Mouse (Mus musculus) brain, embryonic 14.5 days (tissue): Measurements from ENCODE around the gene Rhoj.

Experiments
- CTCF ChIP-seq: fragments of 200-500 bp; IDR thresholded peaks from 2 replicates; pipeline ENCODE4 v1.5.1; 2012; ENCODE audit warnings: inconsistent platforms, mild to moderate bottlenecking, moderate library complexity, borderline replicate concordance; ENCODE audit not compliant: insufficient read depth, insufficient read length; ENCODE audit errors: extremely low read depth
- POLR2A ChIP-seq: fragments of 200-500 bp; IDR thresholded peaks from 2 replicates; pipeline ENCODE4 v1.6.1; 2012; ENCODE audit warnings: mild to moderate bottlenecking, inconsistent platforms, borderline replicate concordance; ENCODE audit not compliant: poor library complexity, insufficient read depth, insufficient read length, severe bottlenecking; ENCODE audit errors: extremely low read depth

DNA sequence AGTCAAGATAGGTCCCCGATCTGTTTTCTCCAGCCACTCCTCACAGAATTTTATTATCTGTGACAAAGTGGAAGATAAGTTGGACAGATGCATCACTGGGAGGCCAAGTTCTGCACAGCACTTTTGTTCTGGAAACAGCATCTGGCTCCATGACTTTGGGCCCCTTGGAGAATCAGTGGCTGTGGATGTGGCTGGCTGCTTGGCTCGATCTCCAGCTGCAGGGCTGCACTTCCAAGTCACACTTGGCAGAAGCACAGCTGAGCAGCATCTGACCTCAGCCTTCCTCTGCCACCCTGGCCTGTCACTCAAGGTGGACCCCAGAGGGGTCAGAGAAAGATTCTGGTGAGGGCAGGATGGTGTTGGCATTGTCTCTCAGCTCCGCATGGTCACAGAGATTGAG lies 22.0 kb upstream of the Rhoj start:
- TF ChIP-seq POLR2A (no peak), CTCF (no peak)
